Mouse (Mus musculus): Measurements from ENCODE around the gene Sco1.
A peak's percentile ranks its signal among the peaks of the same experiment; 100 is the strongest.

- TF ChIP-seq POLR2A (IDR thresholded peaks at IDR 0.05; ENCODE audit: low read depth, low read length) = no peak
- TF ChIP-seq CTCF (conservative IDR thresholded peaks at IDR 0.05; ENCODE audit: insufficient read depth, insufficient read length, low read depth, low read length) = 0 out of 2 replicates have a peak, but pooled peaks have one; percentile 13
Measured at GRCm38 (mm10) chr11:67030904-67031602, 21.4 kb upstream of the Sco1 start.
